Mouse (Mus musculus): Measurements from ENCODE around the gene Apobec4.
"Not testable (repeated sequence)": the region's sequence is repeated elsewhere in the genome, so short reads cannot be mapped to it uniquely, and the experiment has no call there.

Apobec4 gene

DNA sequence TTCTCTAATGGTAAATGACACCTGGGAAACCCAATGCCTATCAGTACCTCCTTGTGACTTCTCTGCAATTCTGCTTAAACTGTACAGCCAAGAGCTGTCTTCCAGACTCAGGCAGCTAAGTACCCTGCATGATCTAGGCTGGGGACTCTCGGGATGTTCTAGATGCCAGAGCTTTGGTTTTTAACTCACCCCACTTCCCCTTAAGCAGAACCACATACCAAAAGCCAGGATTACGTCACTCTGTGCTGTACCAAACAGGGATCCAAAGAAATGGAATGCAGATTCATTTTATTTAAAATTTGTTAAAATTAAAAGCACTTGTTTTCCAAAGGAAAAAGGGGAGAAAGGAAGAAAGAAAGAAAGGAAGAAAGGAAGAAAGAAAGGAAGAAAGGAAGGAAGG, 11.4 kb downstream of the Apobec4 start:
- in situ Hi-C loops (cut with MboI; ENCODE audit: unreplicated experiment in 2 of 2) = no loop called here

GRCm38 (mm10) chr1:152766032-152766772, 15.9 kb downstream of the Apobec4 start, which contains the start of the genes Rgl1 and Arpc5:
Gene Rgl1 (minus strand): TSS chr1:152766351.
Gene Arpc5 (plus strand): TSS chr1:152766542.
- in situ Hi-C loops (cut with MboI; ENCODE audit: unreplicated experiment in 2 of 2) = no loop called here

DNA sequence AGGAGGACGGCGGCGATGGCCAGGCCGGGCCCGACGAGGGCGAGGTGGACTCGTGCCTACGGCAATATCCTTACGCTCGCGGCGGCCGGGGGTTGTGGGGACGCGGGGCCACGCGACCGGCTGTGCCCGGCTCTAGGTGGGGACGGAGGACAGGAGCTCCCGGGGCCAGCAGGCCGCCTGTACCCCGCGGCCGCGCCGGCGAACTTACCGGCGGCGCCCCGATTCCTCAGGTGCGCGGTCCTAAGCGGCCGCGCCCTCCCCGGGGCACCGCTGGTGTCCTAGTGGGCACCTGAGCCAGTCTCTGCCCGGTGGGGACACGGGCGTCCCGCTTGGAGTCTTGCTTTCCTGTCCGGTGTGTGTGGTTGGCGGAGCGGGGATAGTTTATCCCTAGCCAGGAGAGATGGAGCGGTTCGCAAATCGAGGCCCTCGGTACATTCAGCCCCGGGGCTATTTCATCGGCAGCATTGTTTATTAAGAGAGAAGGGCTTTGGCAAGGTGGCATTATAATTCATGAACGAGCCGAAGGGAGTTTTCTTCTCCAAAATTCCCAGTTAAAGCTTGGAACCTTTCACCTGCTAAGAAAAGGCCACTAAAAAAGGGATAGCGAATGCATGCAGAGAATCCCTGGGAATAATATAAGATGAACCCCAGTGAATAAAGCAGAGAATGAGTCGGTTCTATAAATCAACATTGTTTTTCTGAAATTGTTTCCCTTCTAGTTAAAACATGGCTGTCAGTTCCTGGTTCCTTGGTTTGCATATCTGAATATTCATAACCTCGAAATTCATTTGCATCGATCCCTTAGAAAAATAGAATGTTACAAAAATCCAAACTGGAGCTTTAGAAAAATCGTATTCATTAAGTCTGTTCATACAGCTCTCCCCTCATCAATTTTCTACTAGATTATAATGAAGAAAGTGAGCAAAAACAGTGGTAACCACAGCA, 16.7 kb downstream of the Apobec4 start:
- in situ Hi-C loops (cut with MboI; ENCODE audit: unreplicated experiment in 2 of 2) = no loop called here

DNA sequence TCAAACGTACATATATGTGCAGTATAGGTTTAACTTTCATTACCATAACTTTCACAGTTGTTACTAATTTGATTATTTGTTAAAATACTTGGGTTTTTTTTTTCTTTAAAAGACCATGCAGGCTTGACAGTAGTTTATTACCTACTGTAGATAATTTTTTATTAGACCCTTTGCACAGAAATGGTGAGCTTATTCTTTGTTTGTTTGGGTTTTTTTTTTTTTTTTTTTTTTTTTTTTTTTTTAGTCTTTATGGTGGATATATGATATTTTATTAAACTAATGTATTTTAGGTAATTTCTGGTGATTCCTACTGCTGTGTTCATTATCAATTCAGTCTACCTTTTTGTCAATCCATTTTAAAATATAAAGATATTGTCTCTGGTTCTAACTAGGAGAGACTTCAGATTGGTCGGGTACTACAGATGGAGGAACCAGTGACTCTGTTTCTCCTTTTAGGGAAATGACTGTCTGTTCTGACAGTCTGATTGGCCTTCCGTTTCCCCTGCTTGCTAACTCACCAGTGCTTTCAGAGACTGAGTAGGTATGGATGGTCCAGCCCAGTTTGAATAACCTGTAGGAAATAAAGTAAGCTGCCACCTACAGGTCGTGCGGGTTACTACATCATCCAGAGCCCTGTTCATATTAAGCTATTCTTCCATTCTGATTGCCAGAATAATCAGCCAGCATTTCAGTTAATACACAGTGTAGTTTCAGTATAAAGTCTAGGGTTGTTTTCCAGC, 17.6 kb downstream of the Apobec4 start:
- in situ Hi-C loops (cut with MboI; ENCODE audit: unreplicated experiment in 2 of 2) = no loop called here

DNA sequence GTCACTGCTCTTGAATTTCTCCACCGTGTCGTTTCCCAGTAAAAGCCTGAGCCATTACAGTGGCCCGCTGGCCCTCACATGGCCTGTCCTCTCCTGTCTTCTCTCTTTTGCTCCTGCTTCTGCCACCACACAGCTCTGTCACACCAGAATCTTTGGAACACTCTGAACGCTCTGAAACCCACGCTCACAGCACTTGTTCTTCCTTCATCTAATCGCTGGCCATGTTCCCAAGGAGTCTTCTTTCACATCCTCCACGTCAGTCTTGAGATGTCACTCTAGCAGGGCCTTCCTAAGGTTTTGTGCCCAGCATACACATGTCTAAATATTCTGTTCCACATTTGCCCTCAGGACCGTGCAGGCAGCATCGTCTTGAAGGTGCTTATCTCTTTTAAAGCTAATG, 20.7 kb downstream of the Apobec4 start:
- in situ Hi-C loops (cut with MboI; ENCODE audit: unreplicated experiment in 2 of 2) = no loop called here

DNA sequence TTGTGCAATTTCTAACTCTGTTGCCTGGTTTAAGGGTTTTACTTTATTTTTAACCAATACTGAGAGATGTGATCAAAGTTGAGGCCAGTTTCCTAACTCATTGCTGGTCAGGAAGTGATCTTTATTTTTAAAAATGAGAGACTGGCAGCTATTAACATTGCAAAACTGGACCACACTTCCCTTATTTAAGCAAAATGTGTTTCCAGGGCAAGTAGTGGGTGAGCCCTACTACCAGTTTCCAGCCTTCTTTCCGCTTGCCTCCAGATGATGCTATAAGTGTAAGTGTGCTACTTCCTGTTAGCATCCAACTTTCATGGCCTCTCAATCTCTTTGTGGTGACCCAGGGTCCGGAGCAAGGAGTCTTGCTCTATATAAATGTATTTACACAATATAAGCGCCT, 24.2 kb downstream of the Apobec4 start:
- in situ Hi-C loops (cut with MboI; ENCODE audit: unreplicated experiment in 2 of 2) = not testable (repeated sequence)

DNA sequence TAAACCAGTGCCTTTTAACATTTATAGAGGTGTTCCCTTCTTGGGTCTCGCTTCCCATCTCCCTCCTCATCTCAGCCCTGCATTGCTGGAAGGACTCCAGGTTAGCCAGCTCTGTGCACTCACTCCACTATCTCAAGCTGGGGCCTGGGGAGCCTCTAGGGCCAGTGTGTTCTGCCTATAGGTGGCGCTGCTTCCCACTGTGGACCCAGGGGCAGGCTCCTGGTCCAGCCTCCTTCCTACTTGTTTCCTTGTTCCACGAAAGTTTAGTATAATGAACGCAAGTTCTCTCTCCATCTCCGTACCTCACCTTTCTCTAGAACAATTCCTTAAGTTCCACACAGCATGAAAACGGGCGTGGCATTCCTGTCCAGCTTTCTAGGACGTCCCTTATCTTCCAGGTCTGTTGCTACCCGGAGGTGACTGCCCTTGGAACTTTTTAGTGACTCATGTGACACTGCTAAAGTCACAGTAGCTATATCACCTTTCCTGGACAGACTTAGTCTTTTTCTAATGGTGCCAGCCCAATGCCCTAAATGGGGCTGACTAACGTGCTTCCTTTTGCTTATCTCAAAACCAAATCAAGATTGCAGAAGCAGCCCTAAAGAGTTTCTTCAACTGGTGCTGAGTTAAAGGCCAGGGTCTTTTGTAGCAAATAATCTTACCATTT, 28.9 kb downstream of the Apobec4 start:
- in situ Hi-C loops (cut with MboI; ENCODE audit: unreplicated experiment in 2 of 2) = loop anchor here in 1 of 2 experiments (25.0 kb wide), 2 partner anchors 458 to 683 kb away; no protein-coding TSS in a partner anchor

DNA sequence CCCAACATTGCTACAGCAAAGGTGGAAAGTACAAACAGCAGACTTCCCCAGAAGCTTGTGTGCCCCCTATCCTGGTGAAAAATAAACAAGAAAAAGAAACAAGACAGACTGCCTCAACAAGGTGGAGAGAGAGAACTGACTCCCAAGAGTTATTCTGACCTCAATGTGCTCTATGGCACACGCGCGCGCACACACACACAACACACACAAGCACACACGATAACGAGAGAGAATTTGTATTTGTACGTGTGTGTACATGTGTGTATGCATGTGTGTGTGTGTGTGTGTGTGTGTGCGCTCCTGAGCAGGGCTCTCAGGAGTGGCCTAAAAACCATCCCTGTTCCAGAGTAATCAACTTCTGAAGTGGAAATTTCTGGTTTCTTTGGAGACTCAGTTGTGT, 34.3 kb downstream of the Apobec4 start:
- in situ Hi-C loops (cut with MboI; ENCODE audit: unreplicated experiment in 2 of 2) = loop anchor here (5.0 to 25.0 kb wide), 5 partner anchors 308 to 678 kb away; no protein-coding TSS in a partner anchor

- in situ Hi-C loops (cut with MboI; ENCODE audit: unreplicated experiment in 2 of 2) = loop anchor here (5.0 to 25.0 kb wide), 5 partner anchors 307 to 677 kb away; no protein-coding TSS in a partner anchor
Measured at GRCm38 (mm10) chr1:152785446-152785845, 35.1 kb downstream of the Apobec4 start.

DNA sequence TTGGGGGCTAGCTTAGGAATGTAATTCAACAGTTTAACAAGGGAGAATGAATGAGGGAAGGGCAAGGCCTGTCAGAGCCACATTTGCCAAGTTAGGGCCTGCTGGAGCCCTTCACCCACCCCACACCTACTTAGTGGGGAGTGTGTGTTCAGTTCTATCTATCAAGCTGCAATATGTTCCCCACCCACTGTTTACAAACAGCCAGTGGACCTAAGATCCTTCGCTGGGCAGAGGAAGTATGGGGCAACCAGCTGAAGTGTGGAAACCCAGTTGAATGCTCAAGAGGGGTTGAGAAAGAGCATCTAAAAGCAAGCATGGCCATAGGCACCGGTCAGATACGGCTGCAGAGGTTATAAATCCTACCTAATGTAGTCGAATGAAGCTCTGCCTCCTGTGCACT, 36.6 kb downstream of the Apobec4 start:
- in situ Hi-C loops (cut with MboI; ENCODE audit: unreplicated experiment in 2 of 2) = loop anchor here (5.0 to 25.0 kb wide), 5 partner anchors 305 to 675 kb away; no protein-coding TSS in a partner anchor

GRCm38 (mm10) chr1:152788121-152788660, 37.8 kb downstream of the Apobec4 start:
- in situ Hi-C loops (cut with MboI; ENCODE audit: unreplicated experiment in 2 of 2) = loop anchor here (5.0 to 25.0 kb wide), 5 partner anchors 304 to 674 kb away; no protein-coding TSS in a partner anchor

- in situ Hi-C loops (cut with MboI; ENCODE audit: unreplicated experiment in 2 of 2) = loop anchor here (5.0 to 25.0 kb wide), 6 partner anchors 42 to 672 kb away; partner anchors contain the start of gene Smg7 (in 1 of the 2)
Measured at GRCm38 (mm10) chr1:152790254-152790653, 39.9 kb downstream of the Apobec4 start.

DNA sequence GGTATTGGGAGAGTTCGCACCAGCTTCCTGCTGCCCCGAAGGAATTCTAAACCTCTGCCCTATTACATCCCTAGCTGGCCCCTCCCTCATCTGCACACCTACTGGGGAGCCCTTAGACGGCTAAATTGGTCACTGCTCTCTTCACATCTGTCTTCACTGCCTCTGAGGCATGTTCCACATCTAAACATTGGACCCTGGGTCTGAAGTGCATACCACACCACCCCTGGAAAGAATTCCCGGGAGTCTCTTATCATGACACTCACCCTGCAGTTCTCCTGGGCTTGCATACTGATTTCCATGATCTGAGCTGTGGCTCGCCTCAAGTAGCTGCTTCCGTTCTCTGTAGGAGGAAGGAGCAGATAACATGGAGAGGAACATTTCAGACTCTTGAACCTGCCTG, 40.5 kb downstream of the Apobec4 start:
- in situ Hi-C loops (cut with MboI; ENCODE audit: unreplicated experiment in 2 of 2) = loop anchor here (5.0 to 25.0 kb wide), 6 partner anchors 41 to 671 kb away; partner anchors contain the start of gene Smg7 (in 1 of the 2)

DNA sequence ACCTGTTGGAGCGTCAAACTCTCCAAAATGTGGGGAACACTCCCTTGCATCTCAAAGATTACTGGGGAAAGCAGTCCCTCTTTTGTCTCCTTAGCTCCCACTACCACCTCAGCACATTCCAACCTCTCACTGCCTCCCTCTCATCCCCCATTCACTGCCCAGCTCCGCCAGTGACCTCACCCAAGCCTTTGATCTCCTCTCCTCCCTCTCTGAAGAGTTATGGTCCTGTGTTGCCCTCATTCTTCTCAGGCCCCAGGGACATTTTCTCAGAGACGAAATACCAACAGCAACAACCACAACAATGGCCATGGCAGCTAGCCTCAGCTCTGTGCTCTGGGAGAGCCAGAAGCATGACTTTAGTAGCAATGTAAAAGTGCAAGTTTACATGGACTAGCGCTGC, 40.9 kb downstream of the Apobec4 start:
- in situ Hi-C loops (cut with MboI; ENCODE audit: unreplicated experiment in 2 of 2) = loop anchor here (5.0 to 25.0 kb wide), 6 partner anchors 41 to 671 kb away; partner anchors contain the start of gene Smg7 (in 1 of the 2)

DNA sequence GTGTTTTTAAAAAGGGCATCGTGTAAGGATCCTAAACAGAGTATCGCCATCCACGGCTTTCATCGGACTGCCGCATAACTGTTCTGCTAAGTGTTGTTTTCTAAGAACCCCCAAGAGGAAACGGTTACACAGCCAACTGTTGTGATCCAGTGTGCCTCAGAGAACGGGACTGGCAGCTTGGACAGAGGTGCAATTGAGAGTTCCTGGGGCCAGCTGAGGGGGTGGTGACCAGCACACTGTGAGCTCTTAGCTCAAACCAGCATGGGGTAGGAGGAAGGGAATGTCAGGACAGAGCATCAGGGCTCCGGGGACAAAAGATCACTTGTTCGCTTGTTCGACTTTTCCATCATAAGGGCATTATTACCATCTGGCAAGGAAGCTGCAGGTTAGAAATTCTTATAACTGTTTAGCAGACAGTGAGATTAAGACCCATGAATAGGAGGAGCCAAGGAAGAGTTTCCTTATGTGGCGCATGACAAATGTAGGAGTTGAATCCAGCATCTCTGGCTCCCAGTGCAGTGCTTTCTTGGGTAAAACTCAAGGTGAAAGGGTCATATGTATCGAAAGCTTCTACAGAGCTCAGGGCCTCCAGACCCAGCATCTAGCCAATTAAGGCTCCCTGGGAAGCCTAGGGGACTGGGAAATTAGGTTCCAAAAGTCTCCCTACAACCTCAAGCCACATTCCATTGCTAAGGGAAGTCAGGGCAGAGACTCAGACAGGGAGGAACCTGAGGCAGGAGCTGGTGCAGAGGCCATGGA, 42.6 kb downstream of the Apobec4 start:
- in situ Hi-C loops (cut with MboI; ENCODE audit: unreplicated experiment in 2 of 2) = loop anchor here (5.0 to 25.0 kb wide), 6 partner anchors 39 to 669 kb away; partner anchors contain the start of gene Smg7 (in 1 of the 2)

- in situ Hi-C loops (cut with MboI; ENCODE audit: unreplicated experiment in 2 of 2) = loop anchor here (5.0 to 25.0 kb wide), 6 partner anchors 39 to 669 kb away; partner anchors contain the start of gene Smg7 (in 1 of the 2)
Measured at GRCm38 (mm10) chr1:152793495-152794130, 43.3 kb downstream of the Apobec4 start.

- in situ Hi-C loops (cut with MboI; ENCODE audit: unreplicated experiment in 2 of 2) = loop anchor here (10.0 to 25.0 kb wide), 4 partner anchors 109 to 667 kb away; partner anchors contain the start of gene Smg7 (in 1 of the 2)
Measured at GRCm38 (mm10) chr1:152795688-152796255, 45.4 kb downstream of the Apobec4 start.
